Mouse (Mus musculus) E14TG2a.4 (cell line): Measurements from ENCODE around the gene Prg3.

ENCODE experiments used
- CTCF ChIP-seq: conservative IDR thresholded peaks from 2 replicates; pipeline ENCODE4 v1.5.1; 2014; ENCODE audit warnings: low read length
- POU5F1 ChIP-seq: IDR thresholded peaks from 2 replicates; pipeline ENCODE4 v1.6.1; 2014; ENCODE audit warnings: low read length, borderline replicate concordance

- TF ChIP-seq CTCF: no peak
- TF ChIP-seq POU5F1: no peak
These were observed 26.0 kb downstream of the Prg3 start for GRCm38 (mm10) chr2:85013826-85014587.
